Mouse (Mus musculus): ENCODE measurements around the gene Hsd17b12. TPM values are rescaled to one million over a fixed set of nuclear protein-coding genes. Genes with fewer than 3 reads are reported as not detected.

Gene Hsd17b12
- polyA plus RNA-seq, 1 experiment from 2014 or later = 125 TPM

DNA sequence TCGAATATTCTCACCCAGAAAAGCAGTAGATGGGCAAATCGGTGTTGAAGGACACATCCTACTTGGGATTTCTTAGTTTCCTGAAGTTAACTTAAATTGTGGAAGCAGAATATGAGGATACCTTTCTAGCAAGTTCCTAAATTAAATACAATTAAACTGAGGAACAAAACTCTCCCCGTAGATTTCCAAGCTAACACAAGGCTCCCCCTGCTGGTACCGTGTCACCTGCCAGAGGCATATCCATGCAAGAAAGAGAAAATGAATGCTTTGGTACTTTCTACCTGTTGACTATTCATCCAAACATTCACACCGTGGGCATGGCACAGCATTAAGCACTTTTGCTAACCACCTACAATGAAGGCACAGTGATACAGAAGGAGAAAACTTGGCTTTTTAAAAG lies 98.3 kb downstream of the Hsd17b12 start:
- no peaks in the 10 kb centered on the region for H3K36me3 ChIP-seq
- H3K4me3 ChIP-seq = no peak overlapping the region
- H3K27me3 ChIP-seq (ENCODE audit: low read depth, poor library complexity, severe bottlenecking) = no peaks in the 10 kb centered on the region
- DNase-seq (ENCODE audit: low spot score) = no peak
- H3K9me3 ChIP-seq (replicated peaks) = no peaks in the 10 kb centered on the region
- H3K4me1 ChIP-seq = no peaks in the 10 kb centered on the region
- no peak overlapping the region for H3K27ac ChIP-seq
- 89% methylated on average over 5 of the region's 5 CpGs for WGBS

DNA sequence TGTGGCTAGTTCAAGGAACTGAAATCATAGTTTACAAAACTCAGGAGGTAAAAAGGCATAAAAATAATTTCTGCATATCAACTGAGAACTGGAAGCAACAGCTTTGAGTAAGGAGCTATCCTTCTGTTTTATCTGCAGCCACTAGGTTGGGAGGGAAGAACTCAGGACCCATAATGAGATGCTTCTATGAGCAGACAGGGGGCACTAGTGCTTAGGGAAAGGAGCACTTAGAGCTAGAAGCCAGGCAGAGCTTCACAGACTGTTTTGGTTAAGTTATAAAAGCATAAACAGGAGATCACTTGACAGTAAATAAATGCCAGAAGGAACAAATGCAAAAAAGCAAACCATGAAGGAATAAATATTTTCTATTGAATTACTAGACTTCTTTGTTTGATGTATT lies 103.0 kb downstream of the Hsd17b12 start:
- H3K9me3 ChIP-seq (replicated peaks) = no peaks in the 10 kb centered on the region
- no peaks in the 10 kb centered on the region for H3K27me3 ChIP-seq (ENCODE audit: low read depth, poor library complexity, severe bottlenecking)
- DNase-seq (ENCODE audit: low spot score) = no peak
- no peaks in the 10 kb centered on the region for H3K4me1 ChIP-seq
- H3K4me3 ChIP-seq = no peak overlapping the region
- H3K36me3 ChIP-seq = peaks cover 17% of the 10 kb centered on the region
- no peak overlapping the region for H3K27ac ChIP-seq

DNA sequence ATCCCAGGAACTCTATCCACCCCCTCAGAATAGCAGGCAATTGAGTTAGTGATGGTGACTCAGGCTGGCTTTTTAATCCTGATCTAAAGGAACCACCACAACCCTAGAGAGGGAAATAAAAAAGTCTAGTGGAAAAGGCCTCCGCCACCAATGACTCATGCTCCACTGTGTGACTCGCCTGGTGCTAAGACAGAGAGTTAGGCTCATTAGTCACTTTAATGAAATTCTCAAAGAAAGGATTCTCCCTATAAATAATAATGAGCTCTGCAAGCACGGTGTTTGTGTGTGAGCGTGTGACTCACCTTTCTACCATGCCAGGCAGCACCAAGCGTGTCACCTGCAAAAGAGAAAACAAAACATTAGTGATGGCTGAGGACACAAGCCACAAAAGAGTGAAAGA lies 105.8 kb downstream of the Hsd17b12 start:
- Histone ChIP-seq H3K9me3 (replicated peaks) (no peaks in the 10 kb centered on the region), H3K4me1 (no peaks in the 10 kb centered on the region), H3K4me3 (no peak overlapping the region), H3K27ac (no peak overlapping the region), H3K27me3 (ENCODE audit: low read depth, poor library complexity, severe bottlenecking) (no peaks in the 10 kb centered on the region), H3K36me3 (peaks cover 17% of the 10 kb centered on the region)
- DNase-seq (ENCODE audit: low spot score) = no peak
- 98% methylated on average over 5 of the region's 5 CpGs for WGBS

DNA sequence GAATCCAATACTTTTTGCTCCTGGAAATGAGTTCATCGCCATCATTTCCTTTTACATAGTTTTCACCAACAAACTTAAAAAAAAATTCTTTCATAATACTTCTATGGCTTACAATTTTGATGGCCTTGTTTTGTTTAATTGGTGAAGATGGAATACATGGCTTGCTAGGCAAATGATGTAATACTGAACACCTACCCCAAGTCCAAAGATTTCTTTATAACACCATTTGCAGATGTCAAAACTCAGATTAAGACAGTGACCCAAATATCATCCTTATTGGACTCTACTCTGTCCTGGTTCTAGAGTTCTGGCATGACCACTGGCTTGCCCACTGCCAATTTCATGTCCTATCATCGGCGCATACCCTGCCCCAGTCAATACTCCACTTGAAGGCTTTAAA lies 106.9 kb downstream of the Hsd17b12 start:
- Histone ChIP-seq H3K9me3 (replicated peaks) (no peaks in the 10 kb centered on the region), H3K27ac (no peak overlapping the region), H3K4me3 (no peak overlapping the region), H3K27me3 (ENCODE audit: low read depth, poor library complexity, severe bottlenecking) (no peaks in the 10 kb centered on the region), H3K36me3 (peaks cover 17% of the 10 kb centered on the region), H3K4me1 (no peaks in the 10 kb centered on the region)
- WGBS = 96% methylated on average over 3 of the region's 3 CpGs
- DNase-seq (ENCODE audit: low spot score) = no peak

DNA sequence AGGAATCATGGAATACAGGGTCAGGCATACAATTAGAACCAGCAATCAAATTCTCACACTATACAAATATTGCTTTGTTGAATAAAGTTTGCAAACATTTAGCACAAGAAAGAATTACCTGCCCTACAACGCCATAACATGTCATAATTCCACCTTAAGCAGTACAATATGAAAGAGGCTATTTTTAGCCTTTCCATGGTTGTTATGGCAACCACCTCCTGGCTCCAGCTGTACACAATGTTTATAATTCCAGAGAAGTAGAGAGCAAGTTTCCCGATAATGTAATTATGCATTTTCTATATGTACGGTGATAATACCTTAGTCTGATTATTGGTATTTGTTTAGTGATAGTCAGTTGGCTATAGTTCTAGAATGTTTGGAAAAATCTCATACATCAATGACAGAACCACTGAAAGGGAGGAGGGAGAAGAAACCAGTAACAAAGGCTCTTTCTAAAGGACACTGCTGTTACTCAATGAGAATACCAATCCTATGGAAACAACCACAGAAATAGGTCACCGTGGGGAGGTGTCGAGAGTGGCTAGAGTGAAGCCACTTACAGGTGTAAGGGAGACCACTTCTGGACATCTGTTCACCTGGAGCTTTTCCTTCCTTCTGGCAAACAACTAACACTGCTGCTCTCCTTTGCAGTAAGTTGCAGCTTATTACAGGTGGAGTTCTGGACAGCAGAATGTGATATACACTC lies 108.1 kb downstream of the Hsd17b12 start:
- Histone ChIP-seq H3K4me3 (no peak overlapping the region), H3K27ac (no peak overlapping the region), H3K9me3 (replicated peaks) (no peaks in the 10 kb centered on the region), H3K4me1 (no peaks in the 10 kb centered on the region), H3K36me3 (peaks cover 24% of the 10 kb centered on the region), H3K27me3 (ENCODE audit: low read depth, poor library complexity, severe bottlenecking) (no peaks in the 10 kb centered on the region)
- DNase-seq (ENCODE audit: low spot score) = no peak
- 91% methylated on average over 5 of the region's 5 CpGs for WGBS

DNA sequence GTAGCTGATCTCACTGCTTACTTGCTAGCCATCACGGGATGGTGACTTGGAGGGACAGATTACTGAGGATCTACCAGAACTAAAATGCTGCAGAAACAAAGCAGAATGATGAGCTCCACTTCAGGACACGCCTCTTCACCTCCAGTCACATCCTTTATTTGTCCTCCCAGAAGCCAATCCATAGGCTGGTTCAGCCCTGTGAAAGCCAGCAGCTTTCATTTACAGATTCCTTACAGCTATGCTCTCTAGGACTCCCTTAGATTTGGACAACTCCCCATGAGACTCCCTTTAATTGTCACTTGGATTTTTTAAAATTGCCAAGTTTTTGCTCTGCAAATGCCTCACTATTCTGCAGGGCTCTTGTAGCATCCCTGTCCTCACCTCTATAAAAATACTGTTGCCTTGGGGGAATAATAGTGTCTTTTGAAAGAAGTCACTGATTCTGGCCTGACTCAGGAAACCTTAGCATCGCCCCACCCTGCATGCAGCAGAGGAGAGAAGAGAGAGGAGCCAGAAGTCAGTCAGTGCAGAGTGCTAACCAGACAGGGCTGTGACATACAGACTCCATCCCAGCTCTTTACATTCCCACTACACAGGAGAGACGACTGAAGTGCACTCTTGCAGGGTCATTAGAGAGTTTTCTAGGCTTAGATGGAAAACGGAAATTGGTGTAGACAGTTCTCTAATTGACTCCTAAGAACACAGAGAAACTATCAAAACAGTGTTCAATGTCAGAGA lies 108.9 kb downstream of the Hsd17b12 start:
- no peaks in the 10 kb centered on the region for H3K4me1 ChIP-seq

DNA sequence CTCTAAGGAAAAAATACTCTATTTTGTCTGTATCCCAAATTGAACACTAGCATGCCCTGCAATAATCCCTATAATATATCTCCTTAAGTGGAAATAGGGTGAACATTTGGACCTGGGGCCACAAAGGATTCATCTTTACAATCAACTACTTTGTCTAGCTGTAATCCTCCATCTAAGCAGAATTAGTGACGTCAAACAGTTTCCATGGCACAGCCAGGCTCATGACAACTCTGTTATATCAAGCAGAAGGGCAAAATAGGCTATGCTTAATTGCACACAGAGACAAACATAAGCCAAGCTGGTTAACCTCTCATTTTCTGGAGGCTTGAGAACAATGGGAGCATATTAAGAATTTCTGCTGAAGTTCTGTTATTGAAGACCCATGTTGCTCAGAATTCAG lies 109.5 kb downstream of the Hsd17b12 start:
- no peaks in the 10 kb centered on the region for H3K4me1 ChIP-seq
- 98% methylated on average over 1 of the region's 1 CpGs for WGBS

More for the DNA sequence above, 108.9 kb downstream of the Hsd17b12 start:
- no peak overlapping the region for H3K27ac ChIP-seq
- no peak overlapping the region for H3K4me3 ChIP-seq
- no peaks in the 10 kb centered on the region for H3K27me3 ChIP-seq (ENCODE audit: low read depth, poor library complexity, severe bottlenecking)
- no peak for DNase-seq (ENCODE audit: low spot score)
- H3K9me3 ChIP-seq (replicated peaks) = no peaks in the 10 kb centered on the region
- WGBS = 82% methylated on average over 5 of the region's 5 CpGs
- peaks cover 29% of the 10 kb centered on the region for H3K36me3 ChIP-seq

DNA sequence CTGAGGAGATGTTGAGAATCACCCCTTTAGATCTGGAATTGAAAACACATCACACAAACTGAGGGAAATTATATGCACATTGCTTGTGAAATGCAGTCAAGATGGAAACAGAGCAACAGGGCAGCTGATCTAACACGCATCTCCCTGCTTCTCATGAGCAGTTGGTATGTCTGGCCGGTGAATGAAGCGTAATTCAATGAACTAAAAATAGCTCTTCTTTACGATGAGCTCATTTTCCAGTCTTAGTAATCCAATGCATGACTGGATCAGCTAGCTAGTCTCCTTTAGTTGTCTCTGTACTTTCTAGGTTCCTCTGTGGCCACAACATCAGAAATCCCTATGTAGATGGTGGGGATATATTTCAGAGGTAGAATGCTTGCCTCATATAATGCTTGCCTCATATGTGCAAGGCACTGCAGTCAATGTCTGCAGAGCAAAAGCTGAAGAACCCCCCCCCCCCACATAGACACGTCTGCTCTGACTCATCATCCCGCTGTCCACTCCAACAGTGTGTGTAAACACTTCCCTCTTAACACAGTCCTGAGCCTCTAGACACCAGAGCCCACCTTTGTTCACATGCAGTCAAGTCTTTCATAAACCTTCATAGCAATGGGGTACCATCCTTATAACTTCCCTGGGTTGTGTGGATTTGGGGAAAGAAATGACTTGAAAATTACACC lies 112.2 kb downstream of the Hsd17b12 start:
- Histone ChIP-seq H3K27ac (no peak overlapping the region), H3K4me3 (no peak overlapping the region), H3K27me3 (ENCODE audit: low read depth, poor library complexity, severe bottlenecking) (no peaks in the 10 kb centered on the region), H3K36me3 (peaks cover 39% of the 10 kb centered on the region), H3K4me1 (no peaks in the 10 kb centered on the region), H3K9me3 (replicated peaks) (no peaks in the 10 kb centered on the region)
- DNase-seq (ENCODE audit: low spot score) = no peak
- WGBS = 92% methylated on average over 6 of the region's 6 CpGs

More for the DNA sequence above, 109.5 kb downstream of the Hsd17b12 start:
- DNase-seq (ENCODE audit: low spot score) = no peak
- Histone ChIP-seq H3K9me3 (replicated peaks) (no peaks in the 10 kb centered on the region), H3K4me3 (no peak overlapping the region), H3K27me3 (ENCODE audit: low read depth, poor library complexity, severe bottlenecking) (no peaks in the 10 kb centered on the region), H3K36me3 (peaks cover 33% of the 10 kb centered on the region), H3K27ac (no peak overlapping the region)

DNA sequence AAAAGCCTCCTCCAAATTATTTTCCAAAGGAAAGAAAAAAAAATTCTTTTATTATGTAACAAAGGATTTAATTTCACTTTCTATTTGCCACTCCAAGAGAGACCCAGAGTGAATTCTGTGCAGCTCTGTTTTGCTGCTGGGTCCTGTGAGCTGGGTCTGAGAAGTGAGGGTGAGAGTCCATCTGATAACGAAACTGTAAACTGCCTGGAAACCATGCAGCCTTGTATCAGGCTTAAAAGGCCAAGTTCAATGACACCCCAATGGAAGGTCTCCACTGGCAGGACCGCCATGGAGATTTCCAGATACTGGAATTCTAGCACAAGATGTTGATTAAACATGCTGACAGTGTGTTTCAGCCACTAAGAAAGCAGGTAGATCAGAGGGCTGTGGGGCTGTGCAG lies 113.6 kb downstream of the Hsd17b12 start:
- no peaks in the 10 kb centered on the region for H3K4me1 ChIP-seq
- peaks cover 39% of the 10 kb centered on the region for H3K36me3 ChIP-seq
- H3K27me3 ChIP-seq (ENCODE audit: low read depth, poor library complexity, severe bottlenecking) = no peaks in the 10 kb centered on the region
- WGBS = 88% methylated on average over 2 of the region's 2 CpGs
- no peaks in the 10 kb centered on the region for H3K9me3 ChIP-seq (replicated peaks)
- DNase-seq (ENCODE audit: low spot score) = no peak
- H3K27ac ChIP-seq = no peak overlapping the region
- H3K4me3 ChIP-seq = no peak overlapping the region

DNA sequence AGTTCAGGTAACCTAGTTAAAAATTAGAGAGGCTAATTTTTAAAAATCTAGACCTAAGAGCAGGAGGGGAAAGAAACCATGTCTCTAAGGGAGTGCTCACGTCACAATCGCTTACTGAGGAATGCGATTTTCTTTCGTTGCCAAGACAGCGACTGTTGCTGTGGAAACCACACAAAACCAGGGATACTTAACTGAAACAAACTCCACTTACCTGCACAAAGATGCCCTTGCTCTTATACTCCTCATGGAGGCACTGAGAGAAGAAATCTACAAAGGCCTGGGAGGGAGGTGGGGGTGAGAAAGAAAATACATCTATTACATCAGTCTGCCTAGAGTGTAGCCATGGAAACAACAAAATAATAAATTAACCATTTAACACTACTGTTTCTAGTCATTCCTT lies 114.1 kb downstream of the Hsd17b12 start:
- DNase-seq (ENCODE audit: low spot score) = no peak
- Histone ChIP-seq H3K36me3 (peaks cover 42% of the 10 kb centered on the region), H3K4me3 (no peak overlapping the region), H3K27me3 (ENCODE audit: low read depth, poor library complexity, severe bottlenecking) (no peaks in the 10 kb centered on the region), H3K4me1 (no peaks in the 10 kb centered on the region), H3K27ac (no peak overlapping the region), H3K9me3 (replicated peaks) (no peaks in the 10 kb centered on the region)
- 85% methylated on average over 5 of the region's 5 CpGs for WGBS

DNA sequence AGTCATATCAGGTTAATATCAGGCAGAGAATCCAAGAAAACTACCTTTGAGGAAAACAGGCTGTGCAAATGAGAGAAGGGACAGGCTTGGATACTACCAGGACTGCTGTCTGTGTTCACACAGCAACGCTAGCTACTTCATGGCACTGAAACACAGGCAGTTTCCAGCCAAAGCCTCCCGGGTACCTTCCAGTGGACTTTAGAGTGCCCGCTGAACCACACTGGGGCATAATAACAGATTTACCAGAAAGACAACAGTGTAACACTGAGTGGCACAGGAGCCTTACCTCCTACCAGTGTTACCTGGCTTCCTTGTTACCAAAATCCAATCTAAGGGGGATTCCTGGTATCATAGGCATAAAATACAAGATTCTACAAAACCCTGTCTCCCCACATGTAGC lies 115.3 kb downstream of the Hsd17b12 start:
- peaks cover 42% of the 10 kb centered on the region for H3K36me3 ChIP-seq
- WGBS = 95% methylated on average over 3 of the region's 3 CpGs
- H3K27me3 ChIP-seq (ENCODE audit: low read depth, poor library complexity, severe bottlenecking) = no peaks in the 10 kb centered on the region
- H3K27ac ChIP-seq = no peak overlapping the region
- no peaks in the 10 kb centered on the region for H3K9me3 ChIP-seq (replicated peaks)
- no peak overlapping the region for H3K4me3 ChIP-seq
- H3K4me1 ChIP-seq = no peaks in the 10 kb centered on the region
- DNase-seq (ENCODE audit: low spot score) = no peak

DNA sequence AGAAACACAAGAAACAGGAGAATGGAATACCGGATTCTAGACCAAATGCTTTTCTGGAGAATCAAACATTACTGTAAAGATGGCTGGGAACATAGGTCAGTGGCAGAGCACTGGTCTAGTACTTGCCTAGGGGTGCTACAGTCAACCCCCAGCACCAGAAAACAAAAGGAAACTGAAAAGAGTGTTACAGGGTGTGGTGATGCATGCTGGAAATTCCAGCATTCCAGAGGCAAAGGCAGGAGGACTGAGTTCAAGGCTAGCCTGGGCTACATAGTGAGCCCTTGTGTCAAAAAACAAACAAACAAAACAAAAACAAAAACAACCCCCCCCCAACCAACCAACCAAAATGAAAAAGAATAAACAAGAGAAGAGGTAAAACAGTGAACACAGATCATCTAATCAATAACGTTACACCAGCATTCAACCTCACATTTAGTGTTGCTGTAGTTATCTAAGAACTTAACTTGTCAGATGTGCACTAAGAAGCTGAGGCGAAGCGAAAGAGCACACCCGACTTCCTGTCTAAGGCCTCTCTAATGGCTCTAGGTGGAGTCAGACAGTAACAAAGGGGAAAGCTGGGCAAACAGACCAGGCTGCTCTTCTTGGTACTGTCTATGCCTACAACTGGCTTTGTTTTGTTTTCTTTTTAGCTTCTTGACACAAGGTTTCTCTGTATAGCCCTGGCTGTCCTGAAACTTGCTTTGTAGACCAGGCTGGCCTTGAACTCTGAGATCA lies 117.2 kb downstream of the Hsd17b12 start:
- H3K4me3 ChIP-seq = no peak overlapping the region
- H3K27me3 ChIP-seq (ENCODE audit: low read depth, poor library complexity, severe bottlenecking) = no peaks in the 10 kb centered on the region
- 89% methylated on average over 5 of the region's 5 CpGs for WGBS
- no peaks in the 10 kb centered on the region for H3K4me1 ChIP-seq
- peaks cover 42% of the 10 kb centered on the region for H3K36me3 ChIP-seq
- H3K9me3 ChIP-seq (replicated peaks) = no peaks in the 10 kb centered on the region
- DNase-seq (ENCODE audit: low spot score) = no peak
- H3K27ac ChIP-seq = no peak overlapping the region

Data from limb, embryonic 10.5 days (tissue).